Mouse (Mus musculus): Measurements from ENCODE around the gene Htatip2. TPM values are rescaled to one million over a fixed set of nuclear protein-coding genes. Genes with fewer than 3 reads are reported as not detected.

Gene Htatip2
- total RNA-seq (2022), result 10 to 100 TPM; 10.9 to 14.8 (median 13.7) TPM

GRCm38 (mm10) chr7:49758934-49759571 is at the start of gene Htatip2:
Htatip2 (plus strand) TSS chr7:49759115.
- DNase-seq (ENCODE audit: low spot score in 2 of 2), result no peak

DNA sequence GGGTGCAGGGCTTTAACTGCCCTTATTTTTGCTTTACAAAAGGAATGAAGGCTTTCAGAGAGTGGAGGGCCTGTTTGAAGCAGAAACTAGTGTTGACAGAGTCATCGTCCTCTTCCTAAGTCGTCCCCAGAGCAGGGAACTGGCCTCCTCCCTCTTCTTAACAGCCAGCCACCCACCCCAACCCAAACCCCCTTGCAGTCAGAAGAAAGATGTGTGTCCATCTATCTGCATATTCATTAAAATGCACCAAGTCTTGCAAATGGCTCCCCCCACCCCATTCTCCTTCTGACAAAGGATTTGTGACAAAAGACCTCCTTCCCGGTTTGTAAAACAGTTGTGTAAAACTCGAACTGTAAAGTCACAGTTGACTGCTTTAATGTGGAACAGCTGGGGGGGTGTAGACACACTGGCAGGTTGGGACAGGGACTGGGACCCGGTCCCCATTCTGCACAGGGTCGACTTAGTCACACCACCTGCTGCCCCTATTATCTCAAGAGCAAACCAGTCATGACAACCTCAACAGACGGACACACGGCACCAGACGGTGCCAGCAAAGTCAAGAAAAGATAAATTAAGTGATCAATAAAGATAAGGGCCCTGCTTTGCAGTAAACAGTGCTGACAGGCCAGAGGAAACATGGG is 49.4 kb upstream of the Htatip2 start:
- no peak for DNase-seq (ENCODE audit: low spot score in 2 of 2)

GRCm38 (mm10) chr7:49717942-49718733 is 40.8 kb upstream of the Htatip2 start:
- DNase-seq (ENCODE audit: low spot score in 2 of 2), result no peak

DNA sequence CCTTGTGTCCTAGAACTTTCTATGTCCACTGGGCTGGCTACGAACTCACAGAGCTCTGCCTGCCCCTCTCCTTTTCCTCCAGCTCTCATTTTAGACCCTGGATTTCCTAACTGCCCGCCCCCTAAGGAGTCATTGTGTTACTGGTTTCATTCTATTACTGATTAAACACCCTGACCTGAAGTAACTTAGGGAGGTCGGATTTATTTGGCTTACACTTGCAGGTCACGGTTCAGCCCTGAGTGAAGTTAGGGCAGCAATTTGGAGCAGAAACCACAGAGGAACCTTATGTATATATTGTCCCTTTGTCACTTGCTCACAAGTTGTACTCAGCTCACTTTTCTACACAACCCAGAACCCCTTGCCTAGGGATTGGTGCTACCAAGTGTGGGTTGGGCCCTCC is 24.6 kb upstream of the Htatip2 start:
- no peak for DNase-seq (ENCODE audit: low spot score in 2 of 2)

GRCm38 (mm10) chr7:49739448-49739847 is 19.5 kb upstream of the Htatip2 start:
- DNase-seq (ENCODE audit: low spot score in 2 of 2), result no peak

DNA sequence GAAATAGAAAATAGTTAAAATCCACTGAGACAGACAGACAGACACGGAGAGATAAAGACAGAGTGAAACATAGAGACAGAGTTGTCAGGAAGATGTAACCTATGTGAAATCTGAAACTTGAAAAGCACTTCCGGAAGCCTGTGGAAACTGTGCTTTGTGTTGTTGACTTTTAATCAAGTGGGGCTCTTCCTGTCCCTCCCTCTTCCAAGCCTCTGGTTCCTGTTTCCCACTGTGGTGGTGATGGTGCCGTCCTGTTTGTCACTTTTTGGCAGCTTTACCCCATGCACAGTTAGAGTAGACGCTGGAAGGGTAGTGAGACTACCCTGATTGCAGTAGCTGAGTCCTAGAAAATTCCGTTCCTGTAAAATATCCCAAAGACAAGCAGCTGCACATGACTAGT is 17.4 kb upstream of the Htatip2 start:
- no peak for DNase-seq (ENCODE audit: low spot score in 2 of 2)

DNA sequence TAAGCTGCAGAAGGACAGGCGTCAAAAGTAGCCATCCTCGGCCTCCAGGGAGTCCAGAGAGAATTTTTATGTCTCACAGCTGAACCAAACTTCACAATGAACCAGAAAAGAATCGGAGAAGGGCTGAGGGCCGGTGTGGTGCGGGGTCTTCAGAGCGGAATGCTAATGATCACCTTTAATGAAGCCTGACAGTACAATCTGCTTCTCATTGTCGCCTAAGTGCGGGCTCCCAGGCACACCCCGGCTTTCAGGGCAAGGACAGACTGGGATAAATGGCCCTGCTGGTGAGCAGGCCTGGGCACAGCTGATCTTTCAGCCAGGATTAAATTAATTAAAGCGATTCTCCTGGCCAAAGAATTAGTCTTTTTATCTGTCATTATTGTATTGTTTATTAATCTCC is 17.0 kb upstream of the Htatip2 start:
- no peak for DNase-seq (ENCODE audit: low spot score in 2 of 2)

GRCm38 (mm10) chr7:49751148-49751547 is 7.8 kb upstream of the Htatip2 start:
- peak in 1 of 2 experiments; percentile 41 for DNase-seq (ENCODE audit: low spot score in 2 of 2)

DNA sequence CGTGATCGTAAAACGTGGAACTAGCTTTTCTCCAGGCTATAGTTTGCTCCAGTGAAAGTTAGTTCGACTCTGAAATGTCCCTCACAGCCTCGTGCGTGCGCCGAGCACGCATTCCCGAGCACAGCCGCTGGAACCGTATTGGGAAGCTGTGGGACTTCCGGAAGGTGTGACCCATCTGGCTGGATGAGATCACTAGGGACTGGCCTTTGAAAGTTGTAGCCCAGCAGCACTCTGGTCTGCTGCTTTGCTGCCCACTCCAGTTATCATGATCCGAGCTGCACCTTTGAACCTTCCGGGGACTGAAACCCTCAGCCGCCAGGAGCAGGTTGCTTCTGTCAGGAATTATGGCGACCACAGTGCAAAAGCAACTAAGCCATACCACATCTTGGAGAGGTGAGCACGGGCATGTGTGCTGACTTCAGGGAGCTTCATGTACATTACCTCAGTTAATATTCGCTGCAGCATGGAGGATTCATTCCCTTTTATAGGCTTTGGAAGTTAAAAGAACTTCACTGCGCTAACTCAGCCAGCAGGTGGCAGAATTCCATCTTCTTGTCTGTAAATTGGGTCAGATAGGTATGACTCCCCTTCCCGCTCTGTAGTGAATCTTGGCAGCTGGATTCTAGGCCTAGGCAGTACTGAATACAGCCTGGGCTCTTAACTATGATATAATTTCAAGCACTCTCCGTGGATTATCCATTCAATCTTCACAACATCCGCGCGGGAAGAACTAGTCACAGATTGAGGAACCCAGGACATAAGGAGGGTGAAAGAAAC is 6.0 kb upstream of the Htatip2 start:
- no peak for DNase-seq (ENCODE audit: low spot score in 2 of 2)

DNA sequence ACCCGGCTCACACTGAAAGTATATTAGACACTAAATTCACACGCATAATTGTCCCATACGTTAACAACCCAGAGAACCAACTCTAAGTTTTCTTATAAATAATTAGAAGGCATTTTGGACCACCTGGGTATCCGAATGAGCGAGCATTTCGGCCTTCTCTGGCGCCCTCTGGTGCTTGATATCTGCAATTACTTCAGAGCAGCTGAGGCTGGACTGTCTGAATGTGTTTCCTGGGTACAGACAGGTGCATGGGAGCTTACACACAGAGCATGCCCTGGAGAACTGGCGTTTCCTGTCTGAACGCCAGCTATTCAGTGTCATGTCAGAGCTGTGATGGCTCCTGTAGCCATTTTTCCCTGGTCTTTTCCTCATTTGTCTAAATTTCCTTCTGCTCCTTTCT is 4.1 kb upstream of the Htatip2 start:
- DNase-seq (ENCODE audit: low spot score in 2 of 2), result peak in 1 of 2 experiments; percentile 56

GRCm38 (mm10) chr7:49762605-49763004 is 3.7 kb downstream of the Htatip2 start:
- peak; percentile 58 for DNase-seq (ENCODE audit: low spot score in 2 of 2)

DNA sequence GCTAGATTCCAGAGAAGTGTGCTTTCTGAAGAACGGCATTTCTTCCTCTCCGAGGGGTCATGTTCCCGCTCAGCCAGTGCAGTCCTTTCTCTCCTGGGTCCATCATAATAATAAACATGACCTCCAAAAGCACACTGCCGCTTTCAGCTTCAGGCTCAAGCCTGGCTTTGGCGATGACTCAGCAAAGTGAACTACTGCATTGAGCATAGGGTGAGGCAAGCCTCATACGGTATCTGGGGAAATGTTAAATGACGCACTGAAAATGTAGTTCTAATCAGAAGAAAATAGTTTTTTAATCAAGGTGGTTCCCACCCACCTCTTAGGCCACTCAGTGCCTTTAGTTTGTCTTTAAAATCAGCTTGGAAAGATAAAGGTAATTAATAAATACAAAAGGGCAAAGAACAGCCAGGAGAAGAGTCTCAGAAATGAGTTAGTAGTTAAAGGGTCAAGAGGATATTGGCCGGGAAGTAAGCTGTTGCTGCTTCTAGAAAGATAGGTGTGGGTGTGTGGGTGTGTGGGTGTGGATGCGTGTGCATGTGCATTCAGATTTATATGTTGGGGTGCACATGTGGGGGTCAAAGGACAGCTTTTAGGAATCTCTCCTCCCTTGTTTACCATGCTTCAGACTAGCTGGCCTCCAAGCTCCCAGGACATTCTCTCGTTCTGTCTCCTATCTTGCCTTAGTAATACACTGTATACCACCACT is 5.2 kb downstream of the Htatip2 start:
- DNase-seq (ENCODE audit: low spot score in 2 of 2), result no peak

DNA sequence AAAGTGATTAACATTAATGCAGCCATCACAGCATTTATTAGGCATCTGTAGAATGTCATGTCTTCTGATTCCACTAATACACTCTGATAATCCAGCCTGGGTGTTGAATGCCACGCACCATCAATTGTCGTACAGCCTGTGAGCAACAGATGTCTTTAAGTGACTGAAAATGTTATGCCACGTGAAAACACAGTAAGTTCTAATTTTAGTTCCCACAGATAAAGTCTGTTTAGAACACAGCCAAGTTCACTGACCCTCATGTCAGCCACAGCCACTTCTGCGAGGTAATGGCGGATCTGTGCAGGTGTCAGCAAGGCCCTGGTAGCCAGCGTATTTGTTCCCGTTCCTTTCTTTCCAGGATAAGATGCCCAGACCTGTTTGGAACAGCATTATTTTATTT is 7.3 kb downstream of the Htatip2 start:
- no peak for DNase-seq (ENCODE audit: low spot score in 2 of 2)

- DNase-seq (ENCODE audit: low spot score in 2 of 2), result no peak
These were observed 9.6 kb downstream of the Htatip2 start for GRCm38 (mm10) chr7:49768509-49768908.

- no peak for DNase-seq (ENCODE audit: low spot score in 2 of 2)
These were observed 15.5 kb downstream of the Htatip2 start for GRCm38 (mm10) chr7:49774396-49774795.

DNA sequence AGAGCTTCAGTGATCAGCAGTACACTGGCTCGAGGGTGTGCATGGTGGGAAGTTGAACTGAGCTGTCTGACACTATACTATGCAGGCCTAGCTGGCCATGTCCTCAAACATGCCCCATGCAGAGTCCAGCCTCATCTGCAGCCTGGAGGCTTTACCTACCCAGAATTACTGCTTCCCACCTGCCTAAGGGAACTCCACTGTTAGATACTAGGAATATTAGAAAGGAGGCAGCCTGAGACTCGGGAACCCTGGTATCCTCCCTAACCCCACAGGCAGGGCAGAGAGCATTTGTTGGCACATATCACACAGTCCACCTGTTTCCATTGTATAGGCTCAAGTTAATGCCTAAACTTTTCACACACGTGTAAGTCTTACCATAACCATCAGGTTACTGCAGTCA is 18.7 kb downstream of the Htatip2 start:
- no peak for DNase-seq (ENCODE audit: low spot score in 2 of 2)

DNA sequence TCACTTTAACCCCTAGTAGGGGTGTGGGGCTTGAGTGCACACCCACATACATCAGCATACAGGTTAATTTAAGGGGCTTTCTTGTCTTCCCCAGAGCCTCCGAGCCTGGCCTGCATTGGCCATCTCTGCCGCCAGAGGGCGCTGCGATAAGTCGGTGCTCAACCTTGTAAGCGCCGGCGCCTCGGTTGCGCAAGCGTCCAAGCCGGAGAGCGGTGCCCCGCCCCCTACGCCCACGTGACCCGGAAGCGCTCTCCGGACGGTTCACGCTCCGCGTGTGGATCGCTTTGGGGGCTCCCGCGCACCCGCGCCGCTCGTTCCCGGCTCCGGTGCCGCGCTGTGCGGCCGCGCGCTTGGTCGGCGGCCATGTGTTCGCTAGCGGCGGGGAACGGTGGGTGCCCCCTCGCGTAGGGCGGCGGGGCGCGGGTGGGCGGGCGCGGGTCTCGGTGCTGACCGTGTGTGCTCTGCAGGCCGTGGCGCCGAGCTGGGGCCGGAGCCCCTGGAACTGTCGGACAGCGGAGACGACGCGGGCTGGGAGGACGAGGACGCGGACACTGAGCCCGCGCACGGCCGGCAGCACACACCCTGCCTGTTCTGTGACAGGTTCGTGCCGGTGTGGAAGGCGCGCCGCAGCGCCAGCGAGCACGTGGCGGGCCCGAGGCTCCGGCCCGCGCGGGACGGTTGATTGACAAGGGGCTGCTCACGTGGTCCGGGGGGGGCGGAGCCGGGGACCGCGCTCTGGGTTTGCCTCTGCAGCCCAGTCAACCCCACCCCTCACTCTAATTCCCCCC is 19.4 kb downstream of the Htatip2 start, which contains the start of gene Prmt3:
Gene Prmt3 (plus strand): TSS at position 233 of the 788 bp plus-strand sequence.
- DNase-seq (ENCODE audit: low spot score in 2 of 2), result peak; percentile 94 to 98

DNA sequence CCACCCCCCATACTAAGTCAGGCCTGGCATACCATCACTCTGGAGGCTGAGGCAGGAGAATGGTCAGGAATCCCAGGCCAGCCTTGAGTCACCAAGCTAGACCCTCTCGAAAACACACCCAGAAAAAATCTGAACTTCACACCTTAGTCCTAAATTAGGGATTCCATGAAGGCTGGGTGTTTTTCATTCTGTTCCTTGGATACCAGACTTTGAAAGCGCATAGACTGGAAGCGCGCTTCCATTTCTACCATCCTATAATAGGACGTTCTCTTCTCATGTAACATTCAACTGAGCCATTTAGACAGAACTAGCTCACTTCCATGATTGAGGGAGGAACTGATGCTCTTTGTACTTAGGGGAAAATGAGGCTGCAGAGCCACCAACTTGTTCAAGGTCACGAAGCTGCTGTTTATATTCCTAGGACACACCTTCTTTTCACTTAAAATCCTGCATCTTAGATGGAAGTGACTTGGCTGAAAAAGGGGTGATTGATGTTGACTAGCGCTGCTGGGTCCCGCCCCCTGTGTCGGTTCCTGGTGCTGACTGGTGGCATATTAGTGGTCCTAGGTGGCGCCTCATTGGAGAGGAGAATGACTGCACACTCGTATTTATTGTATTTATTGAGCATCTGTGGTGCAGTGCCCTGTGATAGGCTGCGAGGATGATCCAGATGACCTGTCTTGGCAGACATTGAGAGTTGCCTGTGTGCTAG is 20.1 kb downstream of the Htatip2 start:
- DNase-seq (ENCODE audit: low spot score in 2 of 2), result peak in 1 of 2 experiments; percentile 24

DNA sequence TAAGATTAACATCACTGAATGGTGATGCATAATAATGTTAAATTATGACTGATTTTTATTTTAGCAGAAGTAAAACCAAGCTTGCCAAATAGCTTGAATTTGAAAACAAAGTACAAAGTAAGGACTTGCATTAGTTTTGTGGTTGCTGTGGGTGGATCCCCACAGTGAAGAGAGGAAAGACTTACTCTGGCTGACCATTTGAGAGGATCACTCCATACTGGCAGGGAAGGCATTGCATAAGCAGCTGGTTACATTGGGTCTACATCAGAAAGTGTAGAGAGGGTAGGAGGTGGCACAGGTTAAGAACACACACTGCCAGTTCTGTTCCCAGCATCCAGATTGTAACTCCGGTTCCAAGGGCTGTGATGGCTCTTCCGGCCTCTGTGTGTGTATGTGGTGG is 24.1 kb downstream of the Htatip2 start:
- no peak for DNase-seq (ENCODE audit: low spot score in 2 of 2)

Data from layer of hippocampus, adult 8-10 months (tissue).